Mouse (Mus musculus) liver, embryonic 14.5 days (tissue): Measurements from ENCODE around the gene Map3k11. TPM values are rescaled to one million over a fixed set of nuclear protein-coding genes. Genes with fewer than 3 reads are reported as not detected.

Experiments used
- ATAC-seq: fragments of 200-750 bp; cut with Nextera tagmentation; 2 replicates; pipeline ENCODE4 v1.8.0; 2017; ENCODE audit warnings: moderate number of reproducible peaks, mild to moderate bottlenecking, moderate library complexity; ENCODE audit not compliant: insufficient read depth
- DNase-seq, 3 experiments: peaks; one replicate each; pipeline ENCODE4 v3.0.0-alpha.2; 2012 to 2013; ENCODE audit warnings: low read depth in 3 of 3, low spot score in 3 of 3
- H3K27ac ChIP-seq: fragments of 300-500 bp; sonication (generic); 2 replicates; pipeline ENCODE4 v1.5.1; 2014; ENCODE audit warnings: moderate library complexity, mild to moderate bottlenecking, control low read depth, inconsistent platforms
- H3K27me3 ChIP-seq: fragments of 300-500 bp; sonication (generic); 2 replicates; pipeline ENCODE4 v1.6.1; 2014; ENCODE audit warnings: mild to moderate bottlenecking, low read length, moderate library complexity; ENCODE audit not compliant: control insufficient read depth, insufficient read depth
- H3K36me3 ChIP-seq: fragments of 300-500 bp; sonication (generic); replicated peaks from 2 replicates; pipeline ENCODE4 v1.6.1; 2014; ENCODE audit warnings: low read depth; ENCODE audit not compliant: control insufficient read depth, insufficient read depth
- H3K4me1 ChIP-seq, 2 experiments: fragments of 200-500 bp in 1 of 2; fragments of 300-500 bp in 1 of 2; sonication (generic) in 1 of 2; replicated peaks; 2 replicates each; pipeline ENCODE4 v1.6.1; 2012 to 2014; ENCODE audit warnings: antibody characterized with exemption in 1 of 2, inconsistent platforms in 1 of 2, low read length in 1 of 2; ENCODE audit not compliant: control insufficient read depth in 2 of 2, insufficient read depth in 2 of 2
- H3K4me2 ChIP-seq: fragments of 300-500 bp; sonication (generic); 2 replicates; pipeline ENCODE4 v1.6.1; 2014; ENCODE audit warnings: low read depth, mild to moderate bottlenecking, control low read depth, moderate library complexity
- H3K4me3 ChIP-seq, 2 experiments: fragments of 200-500 bp in 1 of 2; fragments of 300-500 bp in 1 of 2; sonication (generic) in 1 of 2; 2 replicates each; pipeline ENCODE4 v1.5.1; 2012 to 2014; ENCODE audit warnings: low read depth in 2 of 2, low read length in 2 of 2, mild to moderate bottlenecking in 2 of 2, control low read depth in 1 of 2, inconsistent platforms in 1 of 2, moderate library complexity in 1 of 2; ENCODE audit not compliant: insufficient read depth in 1 of 2
- H3K9ac ChIP-seq: fragments of 300-500 bp; sonication (generic); replicated peaks from 2 replicates; pipeline ENCODE4 v1.6.1; 2014; ENCODE audit warnings: mild to moderate bottlenecking, control low read depth, moderate library complexity
- H3K9me3 ChIP-seq: fragments of 300-500 bp; sonication (generic); 2 replicates; pipeline ENCODE4 v1.6.1; 2016; ENCODE audit warnings: low read length, mixed read lengths; ENCODE audit not compliant: control insufficient read depth
- CTCF ChIP-seq: IDR thresholded peaks from 2 replicates; pipeline ENCODE4 v1.5.1; 2016; ENCODE audit warnings: antibody characterized with exemption, low read depth, control low read depth
- EP300 ChIP-seq: IDR thresholded peaks from 2 replicates; pipeline ENCODE4 v1.6.1; 2016; ENCODE audit warnings: antibody characterized with exemption, low read depth
- whole genome bisulfite sequencing: fragments of 180-500 bp; shearing (Covaris S2); extraction: QIAGEN DNeasy Blood & Tissue Kit; methylation state at CpG from one replicate; pipeline ENCODE4 v1.1.7; 2014; ENCODE audit not compliant: insufficient replicate concordance; 5-methylcytosine and 5-hydroxymethylcytosine counted together
- polyA plus RNA-seq, 2 experiments: library from polyadenylated mRNA; depleted of rRNA in 1 of 2; stranded (reverse) in 1 of 2; unstranded in 1 of 2; fragments of >200 nt; fragmentation: Nextera tagmentation in 1 of 2; extraction: Ambion mirVana in 1 of 2; gene quantifications; 2 replicates each; pipeline versions ENCODE4 v1.2.1 to v1.2.3; 2012 to 2014

Gene Map3k11
- polyA plus RNA-seq, 2 experiments = 9.1 to 13.7 TPM

DNA sequence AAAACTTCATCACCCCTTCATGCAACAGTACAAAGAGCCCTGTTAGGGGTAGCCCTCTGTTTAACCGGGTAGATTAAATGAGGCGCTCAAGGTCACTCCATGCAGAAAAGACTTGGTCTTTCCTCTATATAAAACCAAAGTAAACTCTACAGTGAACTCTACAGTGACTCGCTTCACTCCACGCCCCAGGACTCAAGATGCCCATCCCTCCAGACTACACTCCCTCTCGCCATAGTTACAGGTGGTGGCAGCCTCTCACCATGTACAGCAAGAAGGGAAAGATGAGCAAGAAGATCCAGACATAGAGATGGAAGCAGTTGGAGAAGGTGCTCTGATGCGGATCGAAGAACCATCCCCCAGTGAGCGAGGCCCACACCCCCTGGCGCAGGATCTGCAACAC, 804 bp upstream of the Map3k11 start:
- no peak for DNase-seq
- Histone ChIP-seq H3K9me3 (no peaks in the 10 kb centered on the region), H3K4me2 (peak overlapping the region; percentile 100), H3K27me3 (no peaks in the 10 kb centered on the region), H3K27ac (peak overlapping the region; percentile 91), H3K4me1 (peaks cover 17 to 19% of the 10 kb centered on the region in 2 experiments), H3K36me3 (peaks cover 36% of the 10 kb centered on the region), H3K9ac (peak overlapping the region; percentile 92), H3K4me3 (peak overlapping the region; percentile 93 to 98)
- TF ChIP-seq EP300 = no peak
- no peak for TF ChIP-seq CTCF
- no peak for ATAC-seq
- WGBS = 26% methylated on average over 9 of the region's 9 CpGs

GRCm38 (mm10) chr19:5689088-5689428, 516 bp downstream of the Map3k11 start:
- H3K27me3 ChIP-seq = no peaks in the 10 kb centered on the region
- H3K4me3 ChIP-seq = peak overlapping the region; percentile 93 to 98
- TF ChIP-seq EP300 (no peak), CTCF (no peak)
- peaks cover 17 to 19% of the 10 kb centered on the region in 2 experiments for H3K4me1 ChIP-seq
- no peak for DNase-seq
- no peaks in the 10 kb centered on the region for H3K9me3 ChIP-seq
- H3K4me2 ChIP-seq = peak overlapping the region; percentile 100
- ATAC-seq = no peak
- WGBS = under 1% methylated on average over 7 of the region's 7 CpGs
- H3K27ac ChIP-seq = peak overlapping the region; percentile 91
- H3K36me3 ChIP-seq = peaks cover 29% of the 10 kb centered on the region
- peak overlapping the region; percentile 92 for H3K9ac ChIP-seq

DNA sequence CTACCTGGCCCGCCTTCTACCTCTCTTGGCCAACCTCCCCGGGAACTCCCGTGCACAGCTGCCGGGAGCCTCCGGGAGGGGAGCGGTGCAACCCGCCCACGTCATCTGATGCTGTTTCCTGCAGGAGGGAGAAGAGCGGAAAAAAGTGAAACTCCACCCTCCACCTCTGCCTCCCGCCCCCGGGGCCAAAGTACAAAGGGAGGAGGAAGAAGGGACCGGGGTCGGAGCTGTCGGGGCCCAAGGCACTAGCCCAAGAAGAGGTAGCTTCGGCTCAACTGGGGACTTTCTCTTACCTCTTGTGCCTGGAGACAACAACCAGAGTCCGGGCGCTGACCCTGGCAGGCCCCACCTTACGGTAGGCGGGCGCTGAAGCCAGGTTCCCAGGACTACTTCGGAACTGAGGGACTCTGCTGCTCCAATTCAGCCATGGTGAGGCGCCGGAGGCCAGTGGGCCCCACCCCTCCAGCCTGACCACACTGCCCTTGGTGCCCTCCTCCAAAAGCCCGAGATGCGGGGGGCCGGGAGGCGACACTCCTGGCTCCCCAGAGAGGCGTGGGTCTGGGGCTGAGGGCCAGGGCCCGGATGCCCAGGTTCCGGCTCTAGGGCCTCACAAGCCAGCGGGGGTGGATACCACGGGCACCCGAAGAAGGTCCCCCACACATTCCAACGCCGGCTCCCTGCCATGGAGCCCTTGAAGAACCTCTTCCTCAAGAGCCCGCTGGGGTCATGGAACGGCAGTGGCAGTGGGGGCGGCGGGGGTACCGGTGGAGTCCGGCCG, 1.2 kb downstream of the Map3k11 start:
- peaks cover 17 to 19% of the 10 kb centered on the region in 2 experiments for H3K4me1 ChIP-seq
- ATAC-seq = peak; percentile 66

DNA sequence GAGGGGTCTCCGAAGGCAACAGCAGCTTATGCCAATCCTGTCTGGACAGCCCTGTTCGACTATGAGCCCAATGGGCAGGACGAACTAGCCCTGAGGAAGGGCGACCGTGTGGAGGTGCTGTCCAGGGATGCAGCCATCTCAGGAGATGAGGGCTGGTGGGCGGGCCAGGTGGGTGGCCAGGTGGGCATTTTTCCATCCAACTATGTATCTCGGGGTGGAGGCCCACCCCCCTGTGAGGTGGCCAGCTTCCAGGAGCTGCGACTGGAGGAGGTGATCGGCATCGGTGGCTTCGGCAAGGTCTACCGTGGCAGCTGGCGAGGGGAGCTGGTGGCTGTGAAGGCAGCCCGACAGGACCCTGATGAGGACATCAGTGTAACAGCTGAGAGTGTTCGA, 1.8 kb downstream of the Map3k11 start:
- Histone ChIP-seq H3K4me3 (peak overlapping the region; percentile 93 to 98), H3K4me1 (peaks cover 17 to 19% of the 10 kb centered on the region in 2 experiments), H3K27ac (peak overlapping the region; percentile 91; the same call in 1 of the 2 replicates), H3K36me3 (peaks cover 27% of the 10 kb centered on the region), H3K9ac (peak overlapping the region; percentile 92), H3K9me3 (no peaks in the 10 kb centered on the region), H3K4me2 (peak overlapping the region; percentile 100), H3K27me3 (no peaks in the 10 kb centered on the region)
- ATAC-seq (no peak), DNase-seq (no peak)
- WGBS = 47% methylated on average over 15 of the region's 15 CpGs
- no peak for TF ChIP-seq CTCF
- no peak for TF ChIP-seq EP300

More for the DNA sequence above, 1.2 kb downstream of the Map3k11 start:
- Histone ChIP-seq H3K27ac (peak overlapping the region; percentile 91), H3K4me2 (peak overlapping the region; percentile 100), H3K36me3 (peaks cover 27% of the 10 kb centered on the region), H3K9me3 (no peaks in the 10 kb centered on the region), H3K27me3 (no peaks in the 10 kb centered on the region), H3K4me3 (peak overlapping the region; percentile 93 to 98), H3K9ac (peak overlapping the region; percentile 92)
- WGBS = 4% methylated on average over 42 of the region's 42 CpGs
- TF ChIP-seq EP300 (no peak; the same call in 1 of the 2 replicates), CTCF (0 out of 2 replicates have a peak, but pooled peaks have one; percentile 2)
- DNase-seq = peak; percentile 81 to 87 (median 82)

DNA sequence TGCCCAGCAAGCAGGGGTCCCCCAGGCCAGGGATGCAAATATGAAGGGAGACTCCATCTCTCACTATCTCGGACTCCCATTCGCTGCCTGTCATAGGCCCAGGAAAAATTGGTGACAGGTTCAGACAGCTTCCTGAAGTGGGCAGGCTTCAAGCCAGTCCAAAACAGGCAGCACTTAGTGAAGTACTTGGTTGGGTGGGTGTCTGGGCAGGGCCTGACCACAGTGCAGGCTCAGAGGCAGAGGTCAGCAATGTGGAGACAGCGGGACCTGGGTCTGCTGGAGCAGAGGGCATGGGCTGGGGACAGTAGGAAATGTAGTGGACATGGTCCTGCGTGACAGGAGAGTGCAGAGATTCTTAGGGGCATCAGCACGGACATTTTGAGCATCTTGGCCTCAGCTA, 3.1 kb downstream of the Map3k11 start:
- H3K4me2 ChIP-seq = peak overlapping the region; percentile 100
- H3K4me3 ChIP-seq = peak overlapping the region; percentile 93 to 98
- WGBS = 52% methylated on average over 5 of the region's 5 CpGs
- no peak for DNase-seq
- no peaks in the 10 kb centered on the region for H3K27me3 ChIP-seq
- H3K4me1 ChIP-seq = peaks cover 11 to 14% of the 10 kb centered on the region in 2 experiments
- H3K9ac ChIP-seq = peak overlapping the region; percentile 55
- H3K36me3 ChIP-seq = peaks cover 27% of the 10 kb centered on the region
- ATAC-seq = no peak
- TF ChIP-seq CTCF (0 out of 2 replicates have a peak, but pooled peaks have one; percentile 2), EP300 (no peak)
- no peaks in the 10 kb centered on the region for H3K9me3 ChIP-seq
- no peak overlapping the region for H3K27ac ChIP-seq
